Mouse (Mus musculus) granulocyte monocyte progenitor cell, adult 5-6 weeks (primary cell): ENCODE measurements around the gene Tbc1d22a. TPM values are rescaled to one million over a fixed set of nuclear protein-coding genes. Genes with fewer than 3 reads are reported as not detected.
"Not testable (repeated sequence)": the region's sequence is repeated elsewhere in the genome, so short reads cannot be mapped to it uniquely, and the experiment has no call there.

Source experiments
- ATAC-seq: replicated peaks from 2 replicates; pipeline ENCODE4 v1.8.0; 2016; ENCODE audit warnings: mild to moderate bottlenecking, moderate TSS enrichment, inconsistent platforms; ENCODE audit not compliant: poor library complexity, severe bottlenecking
- total RNA-seq, 2 experiments: library from RNA; stranded (forward) in 1 of 2; stranded (reverse) in 1 of 2; fragments of 200-712, 200-1000 nt in 1 of 2; fragments of >200 nt in 1 of 2; fragmentation: Nextera tagmentation in 1 of 2; gene quantifications; 2 replicates each; pipeline ENCODE4 v1.2.3; 2014 to 2017

Gene Tbc1d22a
- total RNA-seq, 2 experiments from 2014 or later: 18.8 to 46.7 TPM

- 0 out of 2 replicates have a peak, but pooled peaks have one; percentile 5 for ATAC-seq
Observed at GRCm38 (mm10) chr15:86201095-86201494, 13.2 kb upstream of the Tbc1d22a start.

DNA sequence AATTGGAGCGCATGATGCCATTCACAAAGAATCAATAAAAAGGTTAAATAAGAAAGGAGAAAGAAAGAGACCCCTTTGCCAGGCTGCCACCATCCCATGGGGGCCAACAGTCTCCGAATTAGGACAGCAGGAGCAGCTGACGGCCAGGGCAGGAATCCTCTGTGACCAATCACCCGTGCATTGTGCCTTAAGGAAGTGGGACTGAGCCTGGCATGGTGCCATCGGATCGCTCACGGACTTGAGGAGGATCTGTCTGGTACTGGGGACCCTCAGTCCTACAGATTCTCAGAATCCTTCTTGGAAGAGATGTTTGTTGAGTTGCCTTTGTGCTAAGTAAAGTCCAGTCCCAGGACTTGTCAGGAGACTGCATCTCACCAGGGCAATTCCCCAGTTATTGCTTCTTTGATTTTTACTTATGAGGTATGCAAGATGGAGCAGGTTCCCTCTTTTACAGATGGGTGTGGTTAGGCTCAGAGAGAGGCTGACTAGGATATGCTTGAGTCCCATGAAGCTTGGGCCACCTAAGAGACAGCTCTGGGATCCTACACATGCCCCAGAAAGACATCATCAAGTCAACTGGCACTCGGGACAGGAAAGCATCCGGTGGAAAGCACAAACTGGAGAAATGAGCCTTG, 12.4 kb upstream of the Tbc1d22a start:
- 0 out of 2 replicates have a peak, but pooled peaks have one; percentile 5 for ATAC-seq

GRCm38 (mm10) chr15:86202640-86203039, 11.6 kb upstream of the Tbc1d22a start:
- peak; percentile 82 for ATAC-seq

DNA sequence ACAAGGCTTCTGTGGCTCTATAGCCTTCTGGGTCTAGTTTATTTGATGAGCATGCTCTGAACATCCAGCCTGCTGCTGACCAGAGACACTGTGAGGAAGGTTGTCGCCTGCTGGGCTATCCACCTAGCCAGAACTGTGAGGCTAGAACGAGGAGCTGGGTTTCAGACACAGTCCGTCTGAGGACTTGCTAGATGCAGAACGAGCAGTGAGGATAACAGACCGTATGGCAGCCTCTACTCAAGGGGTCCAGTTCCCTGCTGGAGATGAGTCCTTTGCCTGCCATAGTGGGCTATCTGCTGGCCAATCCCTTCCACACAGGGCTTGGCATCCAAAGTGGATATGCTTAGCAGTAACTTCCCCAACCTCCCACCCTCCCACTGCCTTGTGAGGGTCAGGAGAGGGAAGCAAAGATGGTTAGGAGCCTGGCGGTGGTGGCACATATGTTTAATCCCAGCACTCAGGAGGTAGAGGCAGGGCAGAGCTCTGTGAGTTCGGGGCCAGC, 10.9 kb upstream of the Tbc1d22a start:
- ATAC-seq: no peak

GRCm38 (mm10) chr15:86203942-86204561, 10.2 kb upstream of the Tbc1d22a start:
- peak; percentile 9 for ATAC-seq

DNA sequence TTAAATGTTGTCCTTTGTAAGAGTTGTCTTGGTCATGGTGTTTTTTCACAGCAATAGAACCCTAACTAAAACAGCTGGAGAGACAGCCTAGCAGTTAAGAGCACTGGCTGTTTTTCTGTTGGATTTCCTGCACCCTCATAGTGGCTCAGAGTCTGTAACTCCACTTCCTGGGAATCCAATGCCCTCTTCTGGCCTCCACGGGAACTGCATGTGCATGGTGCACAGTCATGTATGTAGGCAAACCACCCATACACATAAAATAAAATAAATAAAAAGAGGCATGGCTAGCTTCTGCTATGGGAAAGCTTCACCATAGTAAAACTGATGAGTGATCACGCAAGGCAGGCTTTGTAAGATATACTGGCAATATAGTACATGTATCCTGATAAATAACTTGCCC, 9.0 kb upstream of the Tbc1d22a start:
- 0 out of 2 replicates have a peak, but pooled peaks have one; percentile 18 for ATAC-seq

DNA sequence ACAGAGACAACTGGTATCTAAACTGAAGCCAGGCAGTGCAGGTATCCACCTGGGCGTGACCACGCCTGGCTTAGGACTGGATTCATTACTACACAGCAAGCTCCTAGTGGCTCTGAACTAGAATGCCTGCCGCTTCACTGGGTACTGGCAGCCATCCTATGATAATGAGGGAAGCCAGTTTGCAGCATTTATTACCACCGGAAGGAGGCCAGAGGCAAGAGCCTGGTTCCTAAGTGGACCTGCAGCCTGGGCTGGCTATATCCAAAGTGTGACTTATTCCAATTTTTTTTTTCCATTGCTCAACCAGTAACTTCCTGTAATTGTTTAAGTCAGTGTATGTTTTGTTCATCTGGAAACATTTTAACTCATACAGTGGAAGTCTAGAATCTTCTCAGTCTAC, 7.9 kb upstream of the Tbc1d22a start:
- no peak for ATAC-seq

DNA sequence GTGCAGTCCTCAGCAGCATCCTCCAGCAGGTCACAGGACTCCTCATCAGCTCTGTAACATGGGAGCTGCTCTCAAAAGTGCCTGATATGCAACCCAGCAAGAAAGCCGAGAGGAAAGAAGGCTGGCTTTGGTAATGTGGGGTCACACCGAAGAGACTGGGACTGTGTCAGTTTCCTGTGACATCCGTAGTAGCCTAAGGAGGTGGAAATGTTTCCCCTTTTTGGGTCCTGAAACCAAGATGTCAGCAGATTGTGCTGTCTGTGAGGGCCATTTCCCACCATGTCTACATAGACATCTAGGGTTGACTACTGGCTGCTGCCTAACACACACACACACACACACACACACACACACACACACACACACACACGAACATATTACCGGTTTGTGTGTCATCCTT, 2.1 kb upstream of the Tbc1d22a start:
- peak; percentile 55 for ATAC-seq

DNA sequence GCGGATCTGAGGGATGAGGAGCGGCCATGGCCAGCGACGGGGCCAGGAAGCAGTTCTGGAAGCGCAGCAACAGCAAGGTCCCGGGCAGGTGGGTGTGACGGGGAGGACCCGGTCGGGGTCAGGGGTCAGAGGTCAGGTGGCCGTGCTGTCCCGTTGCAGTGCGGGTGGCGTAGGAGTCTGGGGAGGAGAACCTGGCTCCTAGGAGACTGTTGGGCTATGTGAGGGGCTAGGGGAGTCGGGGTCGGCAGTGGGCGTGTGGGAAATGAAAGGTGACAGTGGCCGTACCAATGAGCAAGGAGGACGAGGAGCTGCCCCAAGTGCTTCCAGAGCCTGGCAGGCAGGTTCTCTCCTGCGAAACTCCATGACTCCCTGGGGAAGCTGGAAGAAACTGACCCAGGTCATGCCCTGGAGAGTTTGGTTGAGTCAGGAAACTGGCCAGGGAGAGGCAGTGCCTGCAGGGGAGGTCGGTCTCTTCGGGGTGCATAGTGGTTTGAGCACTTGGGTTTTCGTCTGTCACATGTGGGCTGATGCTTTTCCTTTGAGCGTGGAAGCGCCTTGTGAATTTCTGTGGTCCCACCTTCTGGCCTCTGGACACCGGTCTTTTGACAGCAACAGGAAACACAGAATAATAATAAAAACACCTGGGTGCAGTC, 416 bp downstream of the Tbc1d22a start:
- no peak for ATAC-seq

- not testable (repeated sequence) for ATAC-seq
Observed at GRCm38 (mm10) chr15:86216641-86217040, 2.4 kb downstream of the Tbc1d22a start.

- ATAC-seq: no peak
Observed at GRCm38 (mm10) chr15:86219534-86220228, 5.4 kb downstream of the Tbc1d22a start.

- ATAC-seq: peak; percentile 31
Observed at GRCm38 (mm10) chr15:86220229-86220630, 6.0 kb downstream of the Tbc1d22a start.

GRCm38 (mm10) chr15:86220715-86221114, 6.5 kb downstream of the Tbc1d22a start:
- ATAC-seq: no peak

DNA sequence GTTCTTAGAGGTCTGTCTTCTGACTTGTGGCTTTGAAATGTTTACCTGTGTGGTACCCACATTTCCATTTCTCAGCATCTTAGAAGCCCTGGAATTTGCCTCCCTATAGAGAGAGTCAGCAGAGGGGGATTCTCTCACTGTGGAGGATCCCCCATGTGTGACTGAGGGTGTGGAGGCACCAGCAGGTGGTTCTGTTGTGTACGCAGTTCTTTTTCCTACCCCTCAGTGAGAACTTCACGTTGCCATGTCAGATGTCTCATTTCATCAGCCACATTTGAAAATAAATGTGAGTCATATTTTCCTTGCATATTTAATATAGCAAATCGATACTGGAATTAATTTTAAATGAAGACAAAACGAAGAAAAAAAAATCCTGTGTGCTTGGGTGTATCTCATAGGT, 7.1 kb downstream of the Tbc1d22a start:
- ATAC-seq: no peak

- ATAC-seq: not testable (repeated sequence)
Observed at GRCm38 (mm10) chr15:86221901-86222300, 7.6 kb downstream of the Tbc1d22a start.

GRCm38 (mm10) chr15:86224972-86225551, 10.8 kb downstream of the Tbc1d22a start:
- ATAC-seq: peak; percentile 89

DNA sequence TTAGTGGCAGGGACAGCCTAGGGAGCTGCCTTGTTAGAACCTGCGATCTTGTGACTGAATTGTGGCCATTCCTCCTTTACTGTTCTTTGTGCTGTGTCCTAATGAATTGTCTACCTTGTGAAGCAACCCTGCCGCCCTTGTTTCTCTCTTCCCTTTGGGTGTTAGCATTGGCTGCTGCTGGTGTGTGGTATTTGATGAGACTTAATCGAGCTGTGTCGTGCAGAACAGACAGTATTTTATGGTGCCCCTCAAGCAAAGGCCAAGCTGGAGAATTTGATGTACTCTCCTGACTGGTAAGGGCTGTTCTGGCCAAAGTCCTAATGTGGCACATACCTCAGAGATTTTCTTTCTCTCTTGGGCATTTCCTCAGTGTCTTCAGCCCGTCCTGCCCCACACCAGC, 12.0 kb downstream of the Tbc1d22a start:
- no peak for ATAC-seq

DNA sequence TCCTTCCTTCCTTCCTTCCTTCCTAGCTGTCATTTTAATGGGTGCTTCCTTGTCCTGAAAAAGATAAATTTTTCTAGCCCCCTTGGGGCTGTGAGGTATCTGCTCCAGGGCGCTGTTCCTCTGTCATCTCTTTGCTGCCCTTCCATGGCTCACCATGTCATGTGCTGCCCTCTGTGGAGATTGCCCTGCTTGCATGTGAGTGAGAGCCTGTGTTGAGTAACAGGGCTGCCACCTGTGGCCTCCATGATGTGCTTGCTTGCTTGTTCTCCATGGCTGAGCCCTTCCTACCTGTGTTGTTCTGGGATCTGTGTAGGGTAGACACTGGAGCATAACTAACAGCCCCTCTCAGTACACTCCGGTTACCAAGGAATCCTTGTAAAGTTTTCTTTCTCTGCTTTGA, 12.7 kb downstream of the Tbc1d22a start:
- ATAC-seq: no peak

GRCm38 (mm10) chr15:86228186-86228585, 13.9 kb downstream of the Tbc1d22a start:
- peak; percentile 56 for ATAC-seq

GRCm38 (mm10) chr15:86229088-86229487, 14.8 kb downstream of the Tbc1d22a start:
- ATAC-seq: no peak
